Mouse (Mus musculus) gastrocnemius, postnatal 4 days (tissue): ENCODE results near the gene Chrna1. TPM values are rescaled to one million over a fixed set of nuclear protein-coding genes. Genes with fewer than 3 reads are reported as not detected.
A peak's percentile ranks its signal among the peaks of the same experiment; 100 is the strongest.

Experiments used
- DNase-seq, 2 experiments: peaks; one replicate each; pipeline ENCODE4 v3.0.0; 2021 to 2022; ENCODE audit warnings: low spot score in 2 of 2, mixed read lengths in 2 of 2
- total RNA-seq, 2 experiments: library from RNA; stranded (reverse); gene quantifications; 2 replicates each; pipeline ENCODE4 v1.2.3; 2021

Chrna1 gene
- total RNA-seq, 2 experiments from 2014 or later, result 48.3 to 50.8 TPM

DNA sequence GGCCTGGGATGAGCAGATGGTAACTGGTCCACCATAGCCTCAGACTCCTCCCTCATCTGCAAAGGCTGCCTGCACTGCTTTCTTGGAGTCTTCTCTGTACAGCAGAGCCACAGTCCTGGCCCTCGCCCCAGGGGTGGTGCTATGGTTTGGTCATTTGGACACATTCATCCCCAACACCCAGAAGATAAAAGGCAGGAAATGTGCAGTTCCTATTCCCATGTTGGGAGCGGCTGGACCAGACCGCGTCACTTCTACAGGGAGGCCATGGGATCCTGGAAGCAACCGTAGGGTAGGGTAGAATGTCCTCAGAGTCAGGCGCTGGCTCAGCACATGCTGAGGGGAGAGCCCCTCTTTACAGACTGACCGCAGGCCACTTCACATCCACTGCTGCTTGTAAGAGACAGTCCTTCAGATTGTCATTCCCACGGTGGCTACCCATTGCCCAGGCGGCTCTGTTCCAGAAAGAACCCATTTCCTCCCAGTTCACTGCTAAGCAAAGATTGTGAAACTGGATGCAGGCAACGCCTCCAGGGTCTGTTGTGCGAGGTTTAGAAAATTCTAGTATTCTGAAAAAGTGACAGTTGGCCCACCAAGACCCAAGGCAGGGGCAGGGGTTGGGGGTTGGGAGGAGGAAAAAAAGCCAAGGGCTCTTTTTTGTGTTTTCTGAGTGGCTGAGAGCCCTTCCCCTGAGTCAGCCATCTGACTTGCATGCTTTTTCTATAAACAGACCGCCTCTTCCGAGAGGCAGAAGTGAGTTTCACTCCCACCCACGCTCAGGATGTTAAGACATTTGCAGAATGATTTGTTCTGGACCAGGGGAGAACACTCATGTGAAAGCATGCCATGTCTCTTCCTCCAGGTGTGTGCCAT lies 12.3 kb upstream of the Chrna1 start:
- DNase-seq, result peak in 1 of 2 experiments; percentile 34

DNA sequence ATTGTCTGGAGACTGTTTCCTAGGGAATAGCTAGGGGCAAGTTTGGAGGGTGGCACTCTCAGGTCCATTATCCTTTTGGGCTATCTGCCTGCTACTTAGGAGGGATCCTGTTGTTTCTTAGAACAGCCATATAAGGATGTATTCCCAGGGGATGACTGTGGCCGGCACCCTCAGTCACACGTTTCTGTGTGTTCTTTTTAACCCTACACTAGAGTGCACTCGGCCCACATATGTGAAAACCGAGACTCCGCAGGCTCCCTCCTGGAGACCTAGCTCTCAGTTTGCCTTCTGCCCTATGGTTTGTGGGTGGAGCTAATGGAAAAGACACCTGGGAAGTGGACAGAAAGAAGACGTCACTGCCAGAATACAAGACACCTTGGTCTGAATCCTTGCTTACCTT lies 11.1 kb upstream of the Chrna1 start:
- no peak for DNase-seq

DNA sequence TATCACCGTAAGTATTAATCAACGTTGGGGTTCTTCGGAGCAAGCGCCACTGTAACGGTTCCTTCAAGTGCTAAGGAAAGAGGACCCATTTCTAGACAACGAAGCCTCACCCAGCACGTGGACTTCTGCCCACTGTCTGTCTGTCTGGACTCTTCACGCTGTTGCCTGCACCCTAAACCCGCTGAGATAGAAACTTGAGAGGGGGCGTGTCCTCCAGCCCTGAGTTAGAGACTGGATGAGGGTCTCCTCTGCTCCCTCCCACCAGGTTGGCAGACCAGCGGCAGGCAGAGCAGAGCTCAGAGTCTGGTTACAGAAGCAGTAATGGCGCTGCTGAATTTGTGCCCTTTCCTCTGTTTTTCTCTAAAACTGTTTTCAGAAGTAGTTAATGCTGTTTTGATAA lies 10.0 kb upstream of the Chrna1 start:
- no peak for DNase-seq

DNA sequence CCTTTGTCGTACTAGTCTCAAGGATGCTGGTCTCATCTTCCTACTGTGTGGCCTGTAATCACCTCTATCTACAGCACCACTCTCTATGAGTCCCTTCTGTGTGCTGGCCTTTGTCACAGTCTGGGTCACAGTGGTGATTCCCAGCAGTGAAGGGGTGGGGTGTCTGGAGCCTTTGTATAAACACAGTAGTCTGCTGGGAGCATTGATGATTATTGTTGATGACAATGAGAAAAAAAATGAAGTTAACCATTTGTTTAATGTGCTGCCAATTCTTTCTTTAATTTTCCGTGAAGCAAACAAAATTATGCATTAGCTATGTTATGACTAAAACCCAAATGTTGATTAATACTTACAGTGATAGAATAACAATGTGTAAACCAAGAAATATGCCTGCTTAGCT lies 8.8 kb upstream of the Chrna1 start:
- no peak for DNase-seq

DNA sequence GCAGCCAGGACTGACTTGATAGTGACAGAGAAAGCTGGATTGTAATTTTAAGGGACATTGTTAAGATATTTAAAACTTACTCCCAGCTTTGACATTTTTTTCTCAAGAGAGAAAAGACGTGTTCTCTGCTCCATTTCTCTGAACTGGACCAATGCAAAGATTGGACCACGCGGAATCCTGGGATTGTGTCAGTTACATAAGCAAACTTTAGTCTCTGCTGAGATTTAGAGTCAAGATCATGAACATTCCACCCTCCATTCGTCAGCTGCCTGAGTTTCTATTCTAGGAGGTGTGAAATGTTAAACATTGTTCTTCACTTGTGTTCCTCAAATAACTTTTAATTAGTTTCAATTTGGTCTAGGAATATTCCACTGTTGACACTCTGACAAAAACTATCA lies 7.0 kb upstream of the Chrna1 start:
- no peak for DNase-seq

DNA sequence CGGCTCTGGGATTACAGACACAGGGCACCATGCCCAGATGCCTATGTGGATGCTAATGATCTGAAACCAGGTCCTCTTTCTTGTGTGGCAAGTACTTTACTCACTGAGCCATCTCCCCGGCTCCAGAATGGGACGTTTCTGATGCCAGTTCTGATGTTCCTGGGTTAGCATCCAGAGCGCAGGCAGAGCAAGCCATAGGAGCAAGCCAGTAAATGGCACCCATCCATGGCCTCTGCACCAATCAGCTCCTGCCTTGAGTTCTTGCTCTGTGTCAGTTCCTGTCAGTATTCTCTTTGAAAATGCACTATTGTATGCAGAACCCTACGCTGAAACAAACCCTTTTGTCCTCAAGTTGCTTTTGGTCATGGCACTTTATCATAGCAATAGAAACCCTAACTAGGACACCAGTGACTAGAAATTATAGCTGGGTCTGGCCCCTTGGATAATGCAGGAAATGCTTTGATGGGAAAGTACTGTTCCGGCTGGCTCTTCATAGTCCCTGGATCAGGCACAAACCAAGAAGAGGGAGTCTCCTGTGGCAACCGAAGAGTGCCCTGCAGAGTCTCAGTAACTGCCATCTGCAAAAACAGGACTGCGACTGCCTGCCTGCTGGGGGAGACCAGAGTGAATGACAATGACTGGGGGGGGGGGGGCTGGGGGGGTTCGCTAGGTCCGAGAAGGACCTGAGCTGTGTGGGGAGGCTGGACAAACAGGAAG lies 6.4 kb upstream of the Chrna1 start:
- no peak for DNase-seq

DNA sequence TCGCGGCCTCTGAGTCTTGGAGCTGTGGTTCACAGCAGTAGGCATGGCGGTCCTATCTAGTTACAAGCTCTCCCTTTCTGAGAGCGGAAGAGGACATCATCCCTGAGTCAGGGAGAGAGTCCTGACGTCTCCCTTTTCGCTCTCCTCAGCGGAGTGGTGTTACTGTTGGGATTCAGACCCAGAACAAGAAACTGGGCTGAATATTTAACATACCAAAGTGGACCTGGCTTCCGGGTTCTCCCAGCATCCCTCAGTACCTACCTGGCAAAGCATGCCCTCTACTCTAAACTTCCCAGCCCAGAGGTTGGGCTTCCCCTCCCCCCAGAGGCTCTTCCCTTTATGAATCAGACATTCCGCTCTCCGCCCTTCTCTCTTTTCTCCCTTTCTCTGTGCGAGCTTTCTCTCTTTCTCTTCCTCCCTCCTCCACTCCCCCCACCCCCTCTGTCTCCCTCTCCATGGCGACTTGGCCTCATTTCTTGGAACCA lies 5.3 kb upstream of the Chrna1 start:
- DNase-seq, result no peak

DNA sequence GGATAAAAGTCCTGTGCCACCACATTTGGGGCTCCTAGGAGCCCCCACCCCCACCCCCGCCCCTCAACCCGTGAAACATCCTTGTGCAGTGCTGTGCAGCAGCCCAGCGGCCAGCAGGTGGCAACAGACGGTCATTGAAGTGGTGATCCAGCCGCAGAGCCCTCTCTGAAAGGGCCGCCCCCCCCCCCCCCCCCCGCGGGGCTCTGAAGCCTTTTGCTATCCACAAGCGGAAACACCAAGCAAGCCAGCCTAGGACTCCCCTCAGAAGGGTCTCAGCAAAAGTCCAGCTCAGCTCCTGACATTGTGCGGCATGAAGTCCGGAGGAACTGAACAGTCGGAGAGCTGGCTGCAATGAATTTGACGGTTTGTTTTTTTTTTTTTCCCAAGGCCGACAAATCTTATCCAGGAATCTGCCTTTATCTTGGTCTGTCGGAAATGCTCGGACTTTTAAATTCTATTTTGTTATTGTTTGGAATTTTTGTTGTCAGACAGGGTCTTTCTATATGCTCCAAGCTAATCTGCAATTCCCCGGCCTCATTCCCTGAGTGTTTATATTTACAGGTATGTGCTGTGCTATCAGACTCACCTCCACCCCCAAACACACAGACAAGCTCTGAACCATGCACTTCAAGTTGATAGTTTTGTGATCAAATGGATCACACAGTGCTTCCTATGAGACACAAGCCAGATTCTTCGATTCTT lies 4.7 kb upstream of the Chrna1 start:
- peak; percentile 52 to 83 for DNase-seq

DNA sequence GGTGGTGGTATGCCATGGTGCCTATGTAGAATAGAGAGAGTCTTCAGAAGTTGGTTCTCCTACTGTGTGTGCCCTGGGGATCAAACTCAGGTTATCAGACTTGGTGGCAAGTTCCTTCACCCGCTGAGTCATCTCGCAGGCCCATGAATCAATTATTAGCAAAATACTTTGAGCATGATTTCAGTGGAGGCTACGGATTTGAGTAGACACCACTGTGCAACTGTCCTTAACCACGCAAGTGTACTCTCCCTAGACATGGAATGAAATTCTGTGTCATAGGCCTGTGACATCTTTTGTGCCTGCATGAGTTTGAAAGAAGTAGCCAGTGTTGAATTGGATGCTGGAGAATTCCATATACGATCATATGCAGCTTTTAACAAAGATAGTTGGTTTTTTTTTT lies 582 bp upstream of the Chrna1 start:
- DNase-seq, result no peak

DNA sequence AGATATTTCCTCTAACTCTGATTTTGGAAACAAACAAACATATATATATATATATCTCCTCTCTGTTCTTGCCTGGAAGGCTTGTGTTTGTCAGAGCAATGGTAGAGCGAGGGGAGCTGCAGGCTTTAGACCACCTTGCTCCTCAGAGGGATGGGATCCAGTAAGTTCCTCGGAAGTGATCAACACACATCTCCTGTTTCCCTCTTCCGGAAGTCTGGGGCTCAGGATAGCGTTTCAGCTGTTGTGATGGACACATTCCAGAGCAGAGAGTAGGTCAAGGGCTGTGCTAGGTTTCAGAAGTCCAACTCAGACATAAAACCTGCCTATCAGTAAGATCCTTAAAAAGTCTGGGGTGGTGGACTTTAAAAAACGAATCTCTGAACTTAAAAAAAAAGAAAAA lies 970 bp downstream of the Chrna1 start:
- no peak for DNase-seq

DNA sequence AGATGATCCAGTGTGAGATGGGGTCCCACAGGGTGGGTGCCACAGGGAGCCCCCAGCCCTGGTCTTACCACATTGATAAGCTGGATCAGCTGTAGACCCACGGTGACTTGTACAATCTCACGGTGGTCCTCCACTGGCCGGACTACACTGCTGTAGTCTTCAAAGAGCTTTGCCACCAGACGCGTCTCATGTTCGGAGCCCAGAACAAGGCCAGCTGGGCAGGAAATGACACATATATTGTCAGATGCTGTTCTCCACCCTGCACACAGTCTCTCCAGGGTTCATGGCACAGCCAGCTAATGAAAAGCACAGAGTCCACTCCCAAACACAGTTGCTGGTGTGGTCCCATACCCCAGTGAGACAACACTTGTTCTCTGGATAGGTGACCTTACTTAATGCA lies 5.7 kb downstream of the Chrna1 start:
- DNase-seq, result no peak

DNA sequence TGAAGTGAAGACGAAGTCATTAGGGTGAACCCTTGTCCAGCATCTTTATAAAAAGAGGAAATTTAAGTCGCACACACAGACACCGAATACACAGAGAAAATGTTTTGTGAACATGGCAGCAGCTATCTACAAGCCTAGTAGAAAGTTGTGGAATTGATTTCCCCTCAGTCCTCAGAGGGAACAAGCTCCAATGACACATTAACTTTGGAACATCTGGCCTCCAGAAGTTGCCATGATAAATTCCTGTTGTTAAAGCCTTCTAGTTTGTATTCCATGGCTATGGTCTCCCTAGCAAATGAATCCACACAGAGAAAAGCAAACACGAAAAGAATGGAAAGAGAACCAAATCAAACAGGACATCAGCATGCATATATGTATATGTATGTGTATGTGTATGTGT lies 6.6 kb downstream of the Chrna1 start:
- DNase-seq, result no peak

DNA sequence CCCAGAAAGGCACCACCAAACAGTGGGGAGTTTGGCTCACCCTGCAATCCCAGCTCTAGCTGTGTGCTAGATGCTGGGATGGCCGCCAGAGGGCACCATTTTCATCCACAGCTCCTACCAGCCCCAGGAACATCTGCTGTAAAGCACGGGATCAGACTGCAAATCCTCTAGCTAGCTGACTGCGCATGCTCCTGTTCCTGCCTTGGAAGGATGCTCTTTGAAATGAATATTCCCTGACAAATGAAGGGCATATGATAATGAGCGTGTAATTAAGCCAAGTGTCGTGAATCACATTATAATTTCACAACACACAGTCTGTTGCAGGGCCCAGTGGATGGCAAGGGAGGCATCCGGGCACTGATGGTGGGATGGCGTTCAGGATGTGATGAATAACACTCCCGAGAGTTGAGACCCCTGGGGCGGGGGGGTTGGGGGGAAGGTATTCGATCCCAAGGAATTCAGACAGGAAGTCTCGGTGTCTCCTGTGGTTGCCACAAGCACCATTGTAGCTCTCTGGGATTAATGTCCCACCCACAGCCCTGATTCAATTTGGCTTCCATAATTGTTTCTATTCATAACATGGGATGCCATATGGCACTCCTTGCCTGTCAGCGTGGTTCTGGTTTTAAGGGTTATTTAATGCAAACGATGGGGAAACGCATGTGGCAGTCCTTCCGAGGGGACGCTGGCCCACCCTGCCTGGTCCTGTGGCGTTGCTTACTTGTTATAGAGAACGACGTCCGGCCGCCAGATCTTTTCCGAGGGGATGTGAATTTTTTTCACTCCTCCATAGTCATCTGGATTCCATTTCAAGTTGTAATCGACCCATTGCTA lies 7.4 kb downstream of the Chrna1 start:
- DNase-seq, result peak; percentile 48 to 78

DNA sequence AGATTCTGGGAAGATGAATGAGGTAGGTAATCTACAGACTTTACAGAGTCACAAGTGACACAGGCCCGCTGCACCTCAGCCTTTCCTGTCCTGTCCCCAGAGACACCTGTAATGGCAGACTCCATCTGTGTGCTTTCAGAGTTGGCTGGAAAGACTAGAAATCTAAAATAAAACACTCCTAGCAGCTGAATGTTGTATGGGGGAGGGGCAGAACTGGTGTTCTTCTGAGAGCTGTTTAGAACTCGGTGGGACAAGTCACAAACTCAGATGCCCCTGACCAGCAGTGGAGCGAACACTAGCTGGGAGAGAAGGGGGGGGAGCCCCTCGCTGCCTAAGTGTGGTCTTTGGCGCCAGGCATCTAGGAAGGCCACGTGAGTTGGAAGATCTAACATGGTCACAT lies 8.2 kb downstream of the Chrna1 start:
- no peak for DNase-seq

DNA sequence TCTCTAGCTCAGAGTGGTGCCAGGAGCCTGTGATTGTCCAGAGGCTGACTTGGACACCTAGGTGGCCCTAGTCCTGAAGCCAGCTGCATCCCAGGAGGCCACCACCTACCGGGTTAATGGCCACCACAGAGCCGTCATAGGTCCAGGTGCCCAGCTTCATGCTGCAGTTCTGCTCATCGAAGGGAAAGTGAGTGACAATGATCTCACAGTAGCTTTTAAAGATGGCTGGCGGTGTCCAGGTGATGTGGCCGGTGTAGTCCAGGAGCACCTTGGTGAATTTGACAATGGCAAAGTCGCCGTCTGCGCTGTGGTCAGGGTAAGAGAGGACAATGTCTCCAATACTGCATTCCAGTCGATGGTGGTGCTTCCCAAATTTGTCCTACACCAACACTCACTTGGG lies 8.8 kb downstream of the Chrna1 start:
- DNase-seq, result no peak

DNA sequence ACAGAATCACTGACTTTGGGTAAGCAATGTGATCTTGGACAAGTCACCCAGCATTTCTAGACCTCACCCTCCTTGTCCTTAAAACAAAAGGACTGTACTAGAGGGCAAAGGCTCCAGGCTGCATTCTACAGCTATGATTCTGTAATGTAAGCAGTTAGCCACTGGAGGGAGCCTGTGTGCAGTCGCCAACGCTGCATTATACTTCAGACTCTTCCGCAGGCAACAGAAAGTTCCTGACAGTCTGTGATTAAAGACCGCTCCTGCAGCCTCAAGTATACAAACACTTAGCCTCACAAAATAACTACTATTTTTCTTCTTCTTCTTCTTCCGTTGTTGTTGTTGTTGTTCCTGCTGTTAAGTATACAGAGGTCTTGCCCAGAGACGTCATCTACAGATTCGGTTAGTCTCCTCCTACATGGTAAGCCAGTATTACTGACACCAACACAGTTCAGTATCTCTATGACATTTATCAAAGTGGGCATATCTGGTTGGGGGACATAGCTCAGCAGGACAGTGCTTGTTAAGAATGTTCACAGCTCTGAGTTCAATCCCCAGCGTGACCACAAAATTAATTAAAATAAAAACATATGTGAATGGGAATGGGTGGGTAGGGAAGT lies 13.0 kb downstream of the Chrna1 start:
- DNase-seq, result peak in 1 of 2 experiments; percentile 58

DNA sequence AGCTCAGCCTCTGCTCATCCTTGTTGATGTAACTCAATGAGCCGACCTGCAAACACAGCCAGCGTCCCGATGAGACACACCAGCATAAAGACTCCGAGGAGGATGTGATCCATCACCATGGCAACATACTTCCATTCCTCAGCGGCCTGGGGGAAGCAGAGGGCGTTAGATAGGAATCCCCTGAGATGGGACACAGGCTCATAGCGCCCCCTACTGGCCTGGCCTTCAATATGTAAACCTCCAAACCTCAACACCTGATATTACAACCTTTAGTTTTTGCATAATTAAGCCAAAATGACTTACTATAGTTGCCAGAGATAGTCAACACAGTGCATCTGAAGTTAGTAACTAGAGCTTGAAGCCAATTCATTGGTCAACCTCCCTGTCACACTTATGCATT lies 14.0 kb downstream of the Chrna1 start:
- no peak for DNase-seq

DNA sequence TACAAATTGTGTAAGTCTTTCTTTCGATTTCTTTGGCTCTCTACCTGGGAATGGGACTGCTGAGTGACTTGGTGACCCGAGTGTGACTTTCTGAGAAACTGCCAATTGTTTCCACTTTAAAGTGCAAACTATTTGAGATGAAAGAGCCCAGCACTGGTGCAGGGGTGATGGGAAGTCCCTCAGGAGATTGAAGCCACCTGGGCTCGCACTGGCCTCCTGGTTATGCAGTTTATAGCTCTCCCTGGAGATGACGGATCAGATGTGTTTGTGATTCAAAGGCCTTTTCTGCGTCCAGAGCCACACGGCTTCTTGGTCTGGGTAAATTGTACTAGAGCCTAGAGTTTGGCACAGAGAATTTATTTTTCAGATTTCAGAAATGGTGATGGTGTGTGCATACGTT lies 16.4 kb downstream of the Chrna1 start:
- no peak for DNase-seq

DNA sequence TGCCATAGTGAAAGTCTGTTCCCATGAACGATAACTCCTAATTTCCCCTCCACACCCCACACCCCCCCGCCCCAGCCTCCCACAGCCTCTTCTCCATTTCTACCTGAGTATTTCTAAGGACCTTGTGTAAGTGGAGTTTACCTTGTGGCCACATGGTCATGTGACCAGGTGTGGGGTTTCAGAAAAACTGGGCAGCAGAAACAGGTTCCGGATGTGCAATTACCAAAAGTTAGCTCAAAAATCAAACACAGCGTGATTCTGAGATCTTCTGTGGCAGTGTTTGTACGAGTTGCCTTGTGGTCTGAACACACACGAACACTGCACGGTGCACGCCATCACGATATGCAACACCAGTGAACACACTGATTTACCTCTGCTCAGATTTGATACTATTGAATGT lies 17.5 kb downstream of the Chrna1 start:
- no peak for DNase-seq

DNA sequence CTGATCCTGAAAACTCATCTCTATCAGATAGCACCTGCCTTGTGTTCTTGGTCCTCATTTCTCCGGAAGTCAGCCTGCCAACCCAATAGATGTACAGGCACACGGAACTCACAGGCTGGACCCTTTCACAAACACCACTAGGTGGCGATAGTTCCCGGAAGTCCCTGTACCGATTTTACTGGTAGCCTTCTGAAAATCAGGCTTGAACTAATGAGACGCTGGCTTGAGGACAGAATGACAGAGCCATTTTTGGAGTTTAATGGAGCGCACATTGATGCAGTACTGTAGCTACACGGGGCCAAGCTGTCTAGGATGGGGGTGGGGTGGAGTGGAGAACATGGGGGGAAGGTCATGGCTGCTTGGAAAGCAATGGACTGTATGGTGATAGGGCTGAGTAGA lies 18.5 kb downstream of the Chrna1 start:
- no peak for DNase-seq
